Mouse (Mus musculus): ENCODE results near the gene Krtap28-10. TPM values are rescaled to one million over a fixed set of nuclear protein-coding genes. Genes with fewer than 3 reads are reported as not detected.

Krtap28-10 gene
- total RNA-seq (2012; rRNA removed), result not detected in 2 replicates

- H3K9ac ChIP-seq (ENCODE audit: insufficient read depth, low read depth, low read length, poor library complexity, severe bottlenecking), result no peak within 1 kb of the TSS
- DNase-seq (ENCODE audit: low read depth, low spot score), result no peak
- no peaks in the 10 kb centered on the region for H3K9me3 ChIP-seq (ENCODE audit: control insufficient read depth, insufficient read depth, low read depth, low read length)
- TF ChIP-seq ZC3H11A (IDR thresholded peaks at IDR 0.05; ENCODE audit: borderline replicate concordance, low read depth, low read length) (no peak), MAFK (IDR thresholded peaks at IDR 0.05; ENCODE audit: insufficient read depth, low read depth, low read length) (no peak), HCFC1 (IDR thresholded peaks at IDR 0.05; ENCODE audit: borderline replicate concordance, insufficient read depth, low read length) (no peak), ZNF384 (IDR thresholded peaks at IDR 0.05; ENCODE audit: low read depth, low read length) (no peak), CHD2 (IDR thresholded peaks at IDR 0.05; ENCODE audit: low read depth, low read length) (no peak)
- no peaks in the 10 kb centered on the region for H3K36me3 ChIP-seq (ENCODE audit: control insufficient read depth, insufficient read depth, low read length, poor library complexity, severe bottlenecking)
- H3K27ac ChIP-seq (ENCODE audit: insufficient read depth, low read depth, low read length, poor library complexity, severe bottlenecking), result no peak within 1 kb of the TSS; the same call in 1 of the 2 replicates
- H3K4me3 ChIP-seq (ENCODE audit: insufficient read depth in 1 of 2, low read depth in 1 of 2, low read length in 2 of 2, poor library complexity in 1 of 2, severe bottlenecking in 1 of 2), result no peak within 1 kb of the TSS
- in situ Hi-C loops (cut with MboI; ENCODE audit: low sequenced_read_pairs in 2 of 2, unreplicated experiment in 2 of 2), result no loop called here
- H3K4me1 ChIP-seq (ENCODE audit: control insufficient read depth in 2 of 2, insufficient read depth in 2 of 2, low read length in 2 of 2, poor library complexity in 1 of 2), result peaks cover 2% of the 10 kb centered on the region in 2 experiments; a peak in 3 of 4 replicates
These were observed at the start of gene Krtap28-10 for GRCm38 (mm10) chr1:83042380-83042779. Gene Krtap28-10 (minus strand): TSS chr1:83042480.

GRCm38 (mm10) chr1:83091268-83091667 is 49.0 kb upstream of the Krtap28-10 start:
- DNase-seq (ENCODE audit: low read depth, low spot score), result no peak
- H3K9me3 ChIP-seq (ENCODE audit: control insufficient read depth, insufficient read depth, low read depth, low read length), result no peaks in the 10 kb centered on the region
- H3K4me3 ChIP-seq (ENCODE audit: insufficient read depth in 1 of 2, low read depth in 1 of 2, low read length in 2 of 2, poor library complexity in 1 of 2, severe bottlenecking in 1 of 2), result no peak overlapping the region
- H3K27ac ChIP-seq (ENCODE audit: insufficient read depth, low read depth, low read length, poor library complexity, severe bottlenecking), result no peak overlapping the region
- TF ChIP-seq CHD2 (IDR thresholded peaks at IDR 0.05; ENCODE audit: low read depth, low read length) (no peak), HCFC1 (IDR thresholded peaks at IDR 0.05; ENCODE audit: borderline replicate concordance, insufficient read depth, low read length) (no peak), ZNF384 (IDR thresholded peaks at IDR 0.05; ENCODE audit: low read depth, low read length) (no peak), MAFK (IDR thresholded peaks at IDR 0.05; ENCODE audit: insufficient read depth, low read depth, low read length) (no peak), ZC3H11A (IDR thresholded peaks at IDR 0.05; ENCODE audit: borderline replicate concordance, low read depth, low read length) (no peak)
- H3K36me3 ChIP-seq (ENCODE audit: control insufficient read depth, insufficient read depth, low read length, poor library complexity, severe bottlenecking), result no peaks in the 10 kb centered on the region
- in situ Hi-C loops (cut with MboI; ENCODE audit: low sequenced_read_pairs in 2 of 2, unreplicated experiment in 2 of 2), result no loop called here
- no peaks in the 10 kb centered on the region for H3K4me1 ChIP-seq (ENCODE audit: control insufficient read depth in 2 of 2, insufficient read depth in 2 of 2, low read length in 2 of 2, poor library complexity in 1 of 2)
- H3K9ac ChIP-seq (ENCODE audit: insufficient read depth, low read depth, low read length, poor library complexity, severe bottlenecking), result no peak overlapping the region

GRCm38 (mm10) chr1:83084790-83085189 is 42.5 kb upstream of the Krtap28-10 start:
- Histone ChIP-seq H3K4me3 (ENCODE audit: insufficient read depth in 1 of 2, low read depth in 1 of 2, low read length in 2 of 2, poor library complexity in 1 of 2, severe bottlenecking in 1 of 2) (no peak overlapping the region), H3K4me1 (ENCODE audit: control insufficient read depth in 2 of 2, insufficient read depth in 2 of 2, low read length in 2 of 2, poor library complexity in 1 of 2) (no peaks in the 10 kb centered on the region), H3K9ac (ENCODE audit: insufficient read depth, low read depth, low read length, poor library complexity, severe bottlenecking) (no peak overlapping the region), H3K9me3 (ENCODE audit: control insufficient read depth, insufficient read depth, low read depth, low read length) (no peaks in the 10 kb centered on the region), H3K27ac (ENCODE audit: insufficient read depth, low read depth, low read length, poor library complexity, severe bottlenecking) (no peak overlapping the region), H3K36me3 (ENCODE audit: control insufficient read depth, insufficient read depth, low read length, poor library complexity, severe bottlenecking) (no peaks in the 10 kb centered on the region)
- no peak for DNase-seq (ENCODE audit: low read depth, low spot score)
- in situ Hi-C loops (cut with MboI; ENCODE audit: low sequenced_read_pairs in 2 of 2, unreplicated experiment in 2 of 2), result no loop called here
- TF ChIP-seq MAFK (IDR thresholded peaks at IDR 0.05; ENCODE audit: insufficient read depth, low read depth, low read length), result no peak
- TF ChIP-seq CHD2 (IDR thresholded peaks at IDR 0.05; ENCODE audit: low read depth, low read length), result no peak
- no peak for TF ChIP-seq HCFC1 (IDR thresholded peaks at IDR 0.05; ENCODE audit: borderline replicate concordance, insufficient read depth, low read length)
- TF ChIP-seq ZNF384 (IDR thresholded peaks at IDR 0.05; ENCODE audit: low read depth, low read length), result no peak
- no peak for TF ChIP-seq ZC3H11A (IDR thresholded peaks at IDR 0.05; ENCODE audit: borderline replicate concordance, low read depth, low read length)

- in situ Hi-C loops (cut with MboI; ENCODE audit: low sequenced_read_pairs in 2 of 2, unreplicated experiment in 2 of 2), result no loop called here
- no peak overlapping the region for H3K4me3 ChIP-seq (ENCODE audit: insufficient read depth in 1 of 2, low read depth in 1 of 2, low read length in 2 of 2, poor library complexity in 1 of 2, severe bottlenecking in 1 of 2)
- no peaks in the 10 kb centered on the region for H3K36me3 ChIP-seq (ENCODE audit: control insufficient read depth, insufficient read depth, low read length, poor library complexity, severe bottlenecking)
- TF ChIP-seq HCFC1 (IDR thresholded peaks at IDR 0.05; ENCODE audit: borderline replicate concordance, insufficient read depth, low read length) (no peak), ZC3H11A (IDR thresholded peaks at IDR 0.05; ENCODE audit: borderline replicate concordance, low read depth, low read length) (no peak), MAFK (IDR thresholded peaks at IDR 0.05; ENCODE audit: insufficient read depth, low read depth, low read length) (no peak)
- H3K27ac ChIP-seq (ENCODE audit: insufficient read depth, low read depth, low read length, poor library complexity, severe bottlenecking), result no peak overlapping the region
- no peak for DNase-seq (ENCODE audit: low read depth, low spot score)
- H3K4me1 ChIP-seq (ENCODE audit: control insufficient read depth in 2 of 2, insufficient read depth in 2 of 2, low read length in 2 of 2, poor library complexity in 1 of 2), result no peaks in the 10 kb centered on the region
- H3K9ac ChIP-seq (ENCODE audit: insufficient read depth, low read depth, low read length, poor library complexity, severe bottlenecking), result no peak overlapping the region
- no peaks in the 10 kb centered on the region for H3K9me3 ChIP-seq (ENCODE audit: control insufficient read depth, insufficient read depth, low read depth, low read length)
These were observed 34.7 kb upstream of the Krtap28-10 start for GRCm38 (mm10) chr1:83077016-83077415.

Measured in ES-E14 (cell line).